Mouse (Mus musculus) MN1 (cell line): ENCODE measurements around the gene Strn4.
A peak's percentile ranks its signal among the peaks of the same experiment; 100 is the strongest.

Experiments used
- DNase-seq: peaks from one replicate; pipeline ENCODE4 v3.0.0-alpha.2; 2016; ENCODE audit warnings: low spot score

Strn4 gene

DNA sequence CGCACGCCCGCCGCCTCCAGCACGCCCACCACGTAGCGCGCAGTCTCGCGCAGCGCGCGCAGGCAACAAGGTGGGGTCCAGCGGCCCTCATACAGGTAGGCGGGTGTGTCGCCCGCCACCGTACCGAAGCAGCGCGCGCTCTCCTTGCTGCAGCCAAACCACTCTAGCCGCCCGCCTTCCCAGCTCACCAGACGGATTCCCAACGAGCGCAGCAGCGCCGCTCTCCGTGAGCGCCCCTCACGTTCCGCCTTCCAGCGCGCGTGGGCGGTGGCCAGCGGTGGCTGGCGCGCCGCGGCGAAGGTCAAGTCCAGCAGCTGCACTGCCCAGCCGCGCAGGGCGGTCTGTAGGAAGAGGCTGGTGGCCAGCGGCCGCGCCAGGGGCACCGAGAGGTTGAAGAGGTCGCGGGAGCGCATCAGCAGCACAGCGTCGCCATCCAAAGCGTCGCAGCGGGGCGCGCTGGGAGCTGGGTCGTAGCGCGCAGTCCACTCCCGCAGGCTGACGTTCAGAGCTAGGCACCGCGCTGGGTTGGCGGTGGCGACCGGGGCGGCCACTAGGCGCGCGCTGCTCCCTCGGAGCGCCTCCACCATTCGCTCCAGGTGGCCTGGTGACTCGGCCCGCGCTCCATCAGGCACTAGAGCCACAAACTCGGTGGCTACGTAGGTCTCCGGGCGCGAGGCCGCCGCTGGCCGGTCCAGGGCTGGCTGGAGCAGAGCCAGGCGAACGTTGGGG, 4.6 kb upstream of the Strn4 start:
- no peak for DNase-seq

DNA sequence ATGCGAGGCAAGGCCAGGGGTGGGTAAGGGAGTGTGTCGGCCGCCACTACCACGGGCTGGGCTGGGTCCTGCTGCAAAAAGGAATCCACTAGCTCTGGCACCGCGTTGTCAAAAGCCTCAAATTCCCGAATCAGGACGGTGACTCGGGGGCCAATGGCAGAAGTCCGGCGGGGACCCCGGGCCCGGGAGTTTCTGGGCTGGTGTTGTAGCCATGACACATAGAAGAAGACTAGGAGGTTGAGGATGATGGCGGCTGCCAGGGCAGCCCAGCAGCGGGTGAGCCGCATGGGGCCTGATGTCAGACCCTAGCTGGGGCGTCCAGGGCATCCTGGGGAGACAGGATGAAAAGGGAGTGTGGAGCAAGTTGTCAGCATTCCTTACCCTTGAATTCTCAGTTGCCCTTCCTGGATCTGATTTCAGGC, 4.0 kb upstream of the Strn4 start:
- DNase-seq = no peak

DNA sequence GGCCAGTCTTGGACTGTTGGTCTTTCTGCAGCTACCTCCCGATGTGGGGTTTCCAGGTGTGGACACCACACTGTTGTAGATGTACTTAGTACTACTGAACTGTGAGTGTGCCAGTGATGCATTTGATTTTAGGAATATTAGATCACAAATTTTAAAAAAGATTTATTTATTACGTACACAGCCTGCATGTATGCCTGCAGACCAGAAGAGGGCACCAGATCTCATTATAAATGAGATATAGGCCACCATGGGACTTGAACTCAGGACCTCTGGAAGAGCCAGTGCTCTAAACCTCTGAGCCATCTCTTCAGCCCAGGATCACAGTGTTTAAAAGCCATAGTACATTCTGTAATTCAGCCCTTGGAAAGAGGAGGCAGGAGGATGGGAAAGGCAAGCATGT, 3.2 kb upstream of the Strn4 start:
- no peak for DNase-seq

DNA sequence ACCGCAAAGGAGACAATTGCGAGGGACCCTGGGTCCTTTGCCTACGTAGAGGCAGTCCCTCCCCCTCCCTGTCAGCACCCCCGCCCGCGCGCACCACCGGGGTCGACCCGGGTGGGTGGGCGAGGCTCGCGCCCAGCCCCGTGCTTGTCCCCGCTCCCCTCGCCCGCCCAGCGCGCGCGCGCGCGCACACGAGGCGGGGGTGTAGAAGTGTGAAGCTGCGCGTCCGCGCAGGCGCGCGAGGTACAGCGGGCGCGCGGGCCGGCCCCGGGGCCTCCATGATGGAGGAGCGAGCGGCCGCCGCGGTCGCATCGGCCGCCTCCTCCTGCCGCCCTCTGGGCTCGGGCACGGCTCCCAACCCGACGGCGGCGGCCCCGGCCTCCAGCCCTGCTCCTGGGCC, 387 bp downstream of the Strn4 start:
- peak; percentile 81 for DNase-seq

DNA sequence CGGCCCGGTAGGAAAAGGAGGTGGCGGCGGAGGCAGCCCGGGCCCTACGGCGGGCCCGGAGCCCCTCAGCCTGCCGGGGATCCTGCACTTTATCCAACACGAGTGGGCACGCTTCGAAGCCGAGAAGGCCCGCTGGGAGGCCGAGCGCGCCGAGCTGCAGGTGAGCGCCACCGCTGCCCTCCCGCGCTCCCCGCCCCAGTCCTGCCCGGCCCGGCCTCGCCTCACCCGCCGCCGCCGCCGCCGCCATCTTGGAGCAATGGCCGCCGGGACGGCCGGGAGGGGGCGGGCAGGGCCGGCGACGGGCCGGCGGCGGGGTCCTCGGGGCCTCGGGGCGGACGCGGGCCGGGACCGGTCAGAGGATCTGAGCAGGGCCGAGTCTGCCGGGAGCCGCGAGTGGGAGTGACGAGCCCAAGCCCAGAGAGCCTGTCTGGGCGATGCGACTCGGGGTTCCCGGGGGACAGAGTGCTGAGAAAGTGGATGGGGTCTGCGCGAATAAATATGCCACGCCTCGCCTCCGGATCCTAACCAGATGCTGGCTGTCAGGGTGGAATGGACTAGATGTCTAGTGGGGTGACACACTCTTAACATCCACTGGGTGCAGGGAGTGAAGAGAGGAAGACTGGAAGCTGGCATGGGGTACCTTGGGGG, 910 bp downstream of the Strn4 start, which contains the start of gene Fkrp:
Fkrp (minus strand) TSS at position 258 of the 648 bp plus-strand sequence.
- DNase-seq = peak; percentile 74

DNA sequence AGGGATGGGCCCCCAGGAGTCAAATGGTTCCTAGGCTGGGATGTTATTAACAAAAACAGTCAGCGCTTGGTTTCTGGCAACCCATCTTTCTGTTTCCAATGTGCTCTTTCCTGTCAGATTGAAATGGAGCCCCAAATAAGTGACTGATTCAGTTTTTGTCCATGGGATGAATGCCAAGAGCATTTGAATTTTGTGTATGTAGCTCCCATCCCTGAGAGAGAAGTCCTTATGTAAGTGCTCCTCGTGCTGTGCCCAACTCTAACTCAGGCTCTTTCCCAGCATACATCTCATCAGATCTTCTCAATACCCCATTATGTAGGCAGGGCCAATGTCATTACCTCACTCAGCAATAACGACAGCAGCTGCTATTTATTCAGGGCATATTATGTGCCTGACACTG, 2.0 kb downstream of the Strn4 start:
- DNase-seq = no peak

DNA sequence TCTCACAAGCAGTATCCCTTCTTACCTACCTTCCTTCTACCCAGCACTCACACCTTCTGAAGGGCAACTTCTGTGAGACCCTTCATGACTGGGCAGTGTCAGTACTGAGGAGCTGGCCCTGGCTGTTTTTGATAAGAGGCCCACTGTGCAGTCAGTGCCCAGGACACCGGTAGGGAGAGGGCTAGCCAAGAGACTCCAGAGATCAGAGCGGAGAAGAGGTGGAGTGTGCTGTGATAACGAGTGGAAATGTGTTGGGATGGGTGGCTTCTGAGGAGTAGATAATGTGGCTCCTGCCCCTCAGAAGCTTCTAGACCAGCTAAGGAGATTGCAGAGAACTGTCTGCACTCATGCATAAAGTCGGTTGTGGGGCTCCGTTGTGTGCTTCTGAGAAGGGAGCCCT, 4.1 kb downstream of the Strn4 start:
- DNase-seq = no peak

DNA sequence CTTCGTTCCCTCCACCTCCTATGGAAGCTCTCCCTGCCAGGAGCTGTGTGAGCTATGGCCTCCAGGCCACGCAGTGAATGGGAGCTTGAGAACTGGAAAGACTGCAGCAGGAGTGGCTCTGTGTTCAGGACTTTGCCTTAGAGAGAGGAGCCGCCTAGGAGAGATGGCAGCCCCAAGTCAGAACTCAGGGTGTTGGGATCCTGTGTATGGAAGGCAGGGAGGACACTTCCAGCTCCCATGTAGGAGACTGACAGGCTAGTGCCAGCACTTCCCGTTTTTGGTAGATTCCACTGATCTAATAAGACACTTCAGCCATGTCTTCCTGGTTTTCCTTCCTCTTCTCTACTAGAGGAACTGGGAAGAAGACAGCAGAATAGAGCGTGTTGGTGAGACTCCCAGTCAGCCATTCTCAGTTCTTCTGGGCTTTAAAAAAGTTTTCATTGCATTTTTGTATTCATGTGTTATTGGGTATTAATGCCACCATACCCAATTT, 4.6 kb downstream of the Strn4 start:
- DNase-seq = no peak

DNA sequence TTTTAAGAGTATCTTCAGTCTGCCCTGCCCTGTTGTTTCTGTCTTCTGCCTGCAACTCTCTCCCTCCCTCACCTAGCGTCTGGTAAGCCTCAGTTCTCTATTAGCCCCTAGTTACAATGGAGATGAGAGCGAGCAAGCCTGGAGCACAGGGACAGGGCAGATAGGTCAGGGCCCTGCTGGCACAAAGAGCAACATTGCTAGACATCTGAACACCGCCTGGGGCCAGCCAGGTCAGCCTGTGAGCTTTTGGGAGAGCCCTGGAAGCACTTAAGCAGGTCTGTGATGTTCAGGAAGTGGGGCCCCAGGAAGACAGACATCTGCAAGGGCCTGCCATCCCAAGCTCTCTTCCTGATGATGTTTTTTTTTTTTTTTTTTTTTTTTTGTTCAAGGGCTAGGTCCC, 5.4 kb downstream of the Strn4 start:
- no peak for DNase-seq

DNA sequence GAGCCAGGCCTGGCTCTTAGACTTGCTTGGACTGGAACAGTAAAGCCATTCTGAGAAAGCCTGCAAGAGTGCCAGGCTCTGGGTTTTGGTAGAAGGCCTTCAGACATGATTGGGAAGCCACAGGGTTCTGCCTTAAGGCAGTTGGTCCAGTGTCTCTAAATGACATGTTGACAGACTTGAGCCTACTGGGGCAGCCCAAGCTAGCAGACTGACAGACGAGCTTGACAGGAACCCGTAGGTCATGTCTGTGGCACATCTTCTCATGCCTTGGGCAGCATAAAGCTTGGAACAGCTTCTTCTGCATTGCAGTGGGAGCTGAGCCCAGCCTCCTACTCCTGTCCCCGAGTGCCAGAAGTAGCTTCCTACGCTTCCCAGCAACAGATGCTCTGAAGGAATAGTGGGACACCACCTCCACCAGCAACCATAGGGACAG, 6.0 kb downstream of the Strn4 start:
- DNase-seq = no peak

DNA sequence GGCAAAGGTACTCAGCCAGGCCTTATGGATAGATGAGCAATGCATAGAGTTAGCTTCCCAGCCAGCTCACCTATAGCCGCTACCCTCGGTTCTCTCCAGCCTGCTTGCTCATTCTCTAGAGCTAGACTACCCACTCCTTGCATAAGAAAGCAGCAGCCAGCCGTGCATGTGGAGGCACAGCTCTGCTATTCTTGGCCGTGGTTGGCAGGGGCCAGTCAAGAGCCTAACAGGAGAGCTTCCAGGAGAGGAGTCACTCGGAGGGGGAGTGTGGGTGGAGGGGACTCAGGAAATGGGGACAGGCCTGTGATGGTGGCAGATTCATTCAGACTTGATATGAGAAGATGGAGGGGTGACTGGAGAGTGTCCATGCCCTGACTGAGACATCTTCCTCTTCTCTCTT, 8.0 kb downstream of the Strn4 start:
- peak; percentile 29 for DNase-seq

DNA sequence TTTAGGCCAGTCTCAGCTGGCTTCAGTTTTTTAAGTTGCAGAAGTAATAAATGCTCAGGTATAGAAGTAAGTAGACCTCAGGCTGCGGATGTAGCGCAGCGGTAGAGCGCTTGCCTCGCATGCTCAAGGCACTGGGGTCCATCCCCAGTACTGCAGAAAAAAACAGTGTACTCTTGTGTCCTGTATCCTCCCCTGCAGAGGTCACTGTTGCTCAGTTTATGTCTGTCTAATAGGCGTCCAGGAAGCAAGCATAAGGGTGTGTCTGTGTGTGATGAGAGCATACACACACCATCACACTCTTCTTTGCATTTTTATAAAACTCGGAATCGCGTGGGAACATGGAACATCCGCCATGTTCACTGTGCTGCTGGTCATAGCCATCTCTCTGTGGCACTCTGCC, 10.1 kb downstream of the Strn4 start:
- DNase-seq = peak; percentile 77

DNA sequence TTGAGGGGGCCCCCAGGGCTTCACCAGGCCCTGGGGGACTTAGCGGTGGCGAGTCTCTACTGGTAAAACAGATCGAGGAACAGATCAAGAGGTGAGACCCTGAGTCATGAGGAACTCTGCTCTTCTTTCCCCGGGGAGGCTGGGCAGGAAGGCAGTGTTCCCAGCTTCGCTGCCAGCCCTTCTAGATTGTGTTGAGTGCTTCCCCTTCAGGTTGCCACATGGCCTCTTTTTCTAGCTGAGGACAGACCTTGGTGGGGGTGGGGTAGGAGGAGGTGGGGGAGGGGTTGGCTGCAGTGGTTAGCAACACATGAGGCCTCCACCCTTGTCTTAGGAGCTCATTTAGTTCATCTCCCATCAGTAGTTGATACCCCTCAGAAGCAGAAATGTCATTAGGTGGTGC, 10.9 kb downstream of the Strn4 start:
- peak; percentile 67 for DNase-seq

DNA sequence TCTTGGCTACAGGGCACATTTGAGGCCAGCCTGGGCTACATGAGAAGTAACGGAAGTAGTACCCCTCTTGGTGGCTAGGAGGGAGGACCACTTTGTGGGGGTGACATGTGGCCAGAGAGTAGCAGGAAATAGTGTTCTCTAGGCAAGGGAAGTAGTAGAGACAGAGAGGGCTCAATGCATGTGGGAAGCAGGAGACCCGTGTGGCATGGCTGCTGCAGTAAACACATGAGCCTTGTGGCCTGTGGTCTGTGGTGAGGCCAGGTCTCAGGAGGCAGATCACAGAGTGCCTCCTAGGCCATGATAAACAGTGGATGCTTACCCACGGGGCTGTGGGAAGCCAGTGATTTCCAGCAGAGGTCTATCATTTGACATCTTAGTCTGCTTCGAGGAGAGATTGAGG, 11.6 kb downstream of the Strn4 start:
- no peak for DNase-seq

DNA sequence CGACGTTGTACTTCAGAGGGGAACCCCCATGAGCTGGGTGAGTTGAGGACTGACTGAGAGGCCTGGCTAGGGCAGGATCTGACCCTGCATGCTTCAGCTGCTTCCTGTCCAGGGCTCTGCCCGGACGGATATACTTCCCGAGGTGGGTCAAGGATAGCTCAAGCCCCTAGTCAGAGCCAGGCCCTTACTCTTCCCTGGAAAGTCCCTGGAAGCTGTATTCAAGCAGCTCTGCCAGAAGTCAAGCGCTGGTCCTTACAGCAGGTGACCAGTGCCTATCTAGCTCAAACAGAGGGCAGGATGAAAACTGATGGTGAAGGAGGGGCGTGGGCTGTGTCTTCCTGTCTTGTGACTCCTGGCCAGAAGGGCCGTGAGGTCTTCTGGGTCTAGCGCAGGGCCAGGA, 14.8 kb downstream of the Strn4 start:
- DNase-seq = no peak

DNA sequence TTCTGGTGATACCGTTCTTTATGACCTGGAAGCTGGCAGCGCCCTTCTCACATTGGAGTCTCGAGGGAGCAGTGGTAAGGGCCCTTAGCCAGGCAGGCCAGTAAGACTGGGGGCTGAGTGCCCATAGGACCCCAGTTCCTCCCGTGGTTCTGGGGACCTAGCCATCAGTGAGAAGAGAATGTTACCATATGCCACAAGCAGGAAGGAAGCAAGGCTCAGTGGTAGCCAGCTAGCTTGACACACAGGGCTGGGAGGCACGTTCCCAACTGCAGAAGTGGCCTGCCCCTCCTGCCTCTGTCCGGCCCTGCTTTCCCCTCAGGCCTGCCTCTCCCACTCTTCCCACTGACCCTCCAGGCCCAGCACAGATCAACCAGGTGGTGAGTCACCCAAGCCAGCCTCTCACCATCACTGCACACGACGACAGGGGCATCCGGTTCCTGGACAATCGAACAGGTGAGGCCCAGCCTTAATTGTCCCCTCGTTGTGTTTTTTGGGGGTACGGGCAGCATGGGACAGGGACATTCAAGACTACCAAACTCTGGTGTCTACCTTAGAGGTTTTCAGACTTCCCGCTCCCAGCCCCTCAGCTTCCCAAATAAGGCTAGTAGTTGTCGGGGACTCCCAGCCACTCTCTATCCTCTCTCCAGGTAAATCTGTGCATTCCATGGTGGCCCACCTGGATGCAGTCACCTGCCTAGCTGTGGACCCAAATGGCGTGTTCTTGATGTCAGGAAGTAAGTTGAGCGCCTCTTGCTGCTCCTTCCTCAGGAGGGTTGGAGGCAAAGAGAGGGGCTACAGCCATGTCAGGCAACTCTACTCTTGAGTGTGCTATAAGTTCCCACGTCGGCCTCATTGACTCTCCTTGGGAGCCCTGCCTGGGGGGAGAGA, 22.5 kb downstream of the Strn4 start:
- DNase-seq = no peak

DNA sequence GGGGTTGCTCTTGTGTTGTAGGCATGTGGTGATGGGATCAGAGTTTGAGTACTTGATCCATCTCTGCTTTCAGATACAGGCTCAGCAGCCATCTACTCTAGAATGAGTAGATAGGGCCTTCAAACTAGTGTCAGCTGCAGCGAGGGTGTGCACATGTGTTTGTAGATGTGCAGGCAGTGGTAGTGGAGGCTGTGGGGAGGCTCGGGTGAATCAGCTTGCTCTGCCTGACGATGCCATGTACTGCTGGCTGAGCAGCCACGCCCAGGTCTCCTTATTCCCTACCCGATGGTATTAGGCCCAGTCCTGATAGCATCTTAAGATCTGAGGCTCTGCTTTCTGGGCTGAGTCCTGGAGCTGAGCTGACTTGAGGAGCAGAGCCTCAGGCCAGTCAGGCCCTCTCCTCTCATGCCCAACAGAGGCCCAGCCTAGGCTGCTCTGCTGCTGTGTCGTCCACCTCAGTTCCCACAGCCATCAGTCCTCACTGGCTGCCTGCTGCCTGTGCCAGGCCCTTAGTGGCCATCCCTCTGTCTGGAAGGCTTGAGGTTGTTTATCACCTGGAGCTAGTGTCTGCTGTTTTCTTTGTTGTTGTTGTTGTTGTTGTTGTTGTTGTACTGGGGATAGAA, 23.2 kb downstream of the Strn4 start:
- peak; percentile 80 for DNase-seq

DNA sequence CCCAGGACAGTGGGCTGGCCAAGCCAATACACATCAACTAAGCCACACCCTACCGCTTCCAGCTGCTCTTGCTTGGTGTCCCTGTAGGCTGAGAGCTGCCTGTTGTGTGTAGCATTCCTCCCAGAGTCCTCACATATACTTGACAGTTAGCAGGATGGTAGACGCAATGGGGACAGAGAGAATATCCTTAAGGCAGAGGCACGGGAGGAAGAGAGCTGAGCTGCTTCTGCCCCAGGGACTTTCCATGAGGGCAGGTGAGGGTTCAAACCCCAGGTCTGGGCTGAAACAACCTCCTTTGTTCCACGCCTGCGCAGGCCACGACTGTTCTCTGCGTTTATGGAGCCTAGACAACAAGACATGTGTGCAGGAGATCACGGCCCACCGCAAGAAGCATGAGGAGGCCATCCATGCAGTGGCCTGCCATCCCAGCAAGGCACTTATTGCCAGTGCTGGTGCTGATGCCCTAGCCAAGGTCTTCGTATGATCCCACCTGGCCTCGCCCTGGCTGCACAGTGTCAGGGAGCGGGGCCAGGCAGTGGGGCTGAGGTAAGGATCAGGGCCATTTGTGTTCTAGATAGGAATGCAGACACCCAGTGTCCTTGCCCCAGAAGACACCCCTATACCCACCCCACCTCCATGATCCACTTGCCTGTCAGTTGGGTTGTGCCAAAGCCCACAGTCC, 23.9 kb downstream of the Strn4 start:
- DNase-seq = no peak

DNA sequence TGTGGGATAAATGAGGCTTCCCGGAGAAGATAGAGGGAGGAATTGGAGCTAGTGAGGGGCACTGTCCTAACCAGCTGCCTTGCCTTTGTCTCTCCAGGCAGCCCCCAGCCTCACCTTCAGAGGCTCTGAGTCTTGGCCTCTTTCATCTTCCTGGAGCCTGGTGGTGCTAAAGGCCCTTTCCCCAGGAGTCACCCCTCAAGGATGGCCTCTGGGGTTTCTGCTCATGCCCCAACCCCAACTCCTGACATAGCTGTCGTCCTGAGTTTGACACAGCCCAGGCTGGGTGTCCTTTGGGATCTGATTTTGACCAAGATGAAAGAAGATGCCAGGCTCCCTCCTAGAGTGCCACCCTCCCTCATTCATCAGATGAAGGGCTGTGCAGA, 24.4 kb downstream of the Strn4 start:
- no peak for DNase-seq

DNA sequence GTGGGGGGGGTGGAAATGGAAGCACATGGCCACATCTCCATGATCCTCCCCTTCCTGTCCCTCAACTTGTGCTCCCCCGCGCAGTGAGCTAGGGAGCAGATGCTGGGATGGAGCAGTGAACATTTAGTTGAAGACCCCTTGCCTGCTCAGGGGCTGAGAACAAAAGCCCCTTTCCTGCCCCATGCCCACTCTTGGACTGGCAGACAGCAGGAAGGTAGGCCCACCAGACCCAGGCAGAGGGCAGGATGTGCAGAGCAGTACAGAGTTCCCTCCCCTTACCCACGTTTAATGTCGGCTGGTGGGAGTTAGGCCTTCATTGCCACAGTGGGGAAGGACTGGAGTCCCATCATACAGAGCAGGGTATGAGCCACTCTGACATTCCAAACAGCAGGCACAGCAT, 25.4 kb downstream of the Strn4 start:
- no peak for DNase-seq
